Mouse (Mus musculus): Measurements from ENCODE around the gene Hoxa6.

Gene Hoxa6

GRCm38 (mm10) chr6:52215070-52215469 is 6.5 kb upstream of the Hoxa6 start:
- CTCF ChIA-PET: interaction anchor here in 1 of 4 experiments (1.3 kb wide), 1 partner anchor 30 kb away, joined by 4 read pairs; the partner anchor contains the start of gene Hoxa11
- POLR2A ChIA-PET: interaction anchor here in 1 of 4 experiments (1.2 to 1.4 kb wide), 3 partner anchors 11 to 37 kb away, joined by 3 to 4 read pairs (median 3); partner anchors contain the start of gene Hoxa11

GRCm38 (mm10) chr6:52214271-52214670 is 5.7 kb upstream of the Hoxa6 start:
- ChIA-PET CTCF (interaction anchor here in 1 of 4 experiments (1.3 kb wide), 1 partner anchor 31 kb away, joined by 4 read pairs; the partner anchor contains the start of gene Hoxa11), POLR2A (interaction anchor here in 1 of 4 experiments (0.9 to 2.1 kb wide), 6 partner anchors 10 to 559 kb away, joined by 3 to 7 read pairs (median 4); partner anchors contain the start of genes Hoxa11 and Hoxa5)

- CTCF ChIA-PET: interaction anchor here (0.8 to 1.9 kb wide), 4 partner anchors 8 to 27 kb away, joined by 3 to 10 read pairs (median 4); partner anchors contain the start of genes Hoxa7 (in 3 of the 4) and Hoxa10 (in 1 of the 4)
- POLR2A ChIA-PET: interaction anchor here in 3 of 4 experiments (0.5 to 2.1 kb wide), 10 partner anchors 9 to 558 kb away, joined by 3 to 7 read pairs (median 4); partner anchors contain the start of genes 5730596B20Rik (in 1 of the 3) and Hoxa5 (in 1 of the 3)
Measured at GRCm38 (mm10) chr6:52213119-52213986, 4.8 kb upstream of the Hoxa6 start, which contains the start of the genes Hoxa3 and Gm28308. Gene Hoxa3 (minus strand): TSS chr6:52213336. Gene Gm28308 (minus strand): TSS chr6:52213339.

- CTCF ChIA-PET: interaction anchor here in 3 of 4 experiments (0.8 to 1.9 kb wide), 7 partner anchors 9 to 94 kb away, joined by 3 to 10 read pairs (median 4); partner anchors contain the start of genes Hoxa7 (in 2 of the 3) and Hoxa10 (in 1 of the 3)
- POLR2A ChIA-PET: interaction anchor here in 2 of 4 experiments (0.5 to 2.1 kb wide), 6 partner anchors 8 to 52 kb away, joined by 3 to 7 read pairs (median 4); partner anchors contain the start of genes 5730596B20Rik (in 1 of the 2) and Hoxa5 (in 1 of the 2)
Measured at GRCm38 (mm10) chr6:52212556-52213118, 4.1 kb upstream of the Hoxa6 start.

GRCm38 (mm10) chr6:52211961-52212360 is 3.4 kb upstream of the Hoxa6 start:
- CTCF ChIA-PET: interaction anchor here in 3 of 4 experiments (0.7 to 3.4 kb wide), 20 partner anchors 8 to 620 kb away, joined by 3 to 40 read pairs (median 5); partner anchors contain the start of genes Hoxa7 (in 3 of the 3), Hoxa10 (in 2 of the 3) and Hoxa4 (in 1 of the 3)

GRCm38 (mm10) chr6:52211170-52211935 is 2.8 kb upstream of the Hoxa6 start:
- ChIA-PET CTCF (interaction anchor here (0.5 to 3.4 kb wide), 26 partner anchors 9 to 931 kb away, joined by 3 to 40 read pairs (median 4); partner anchors contain the start of genes Hoxa7 (in 3 of the 4), Hoxa10 (in 2 of the 4), Hoxa11 (in 1 of the 4) and Hoxa4 (in 1 of the 4)), POLR2A (interaction anchor here in 3 of 4 experiments (0.7 to 1.7 kb wide), 11 partner anchors 9 to 36 kb away, joined by 3 to 13 read pairs (median 3); partner anchors contain the start of genes 5730596B20Rik (in 2 of the 3), Hoxa10 (in 2 of the 3) and Hoxa7 (in 2 of the 3))

More at GRCm38 (mm10) chr6:52211961-52212360, 3.4 kb upstream of the Hoxa6 start:
- POLR2A ChIA-PET: interaction anchor here in 2 of 4 experiments (0.7 to 1.7 kb wide), 9 partner anchors 9 to 35 kb away, joined by 3 to 13 read pairs (median 4); partner anchors contain the start of genes Hoxa10 (in 2 of the 2), Hoxa7 (in 2 of the 2) and 5730596B20Rik (in 1 of the 2)

GRCm38 (mm10) chr6:52209685-52210046 is 1.1 kb upstream of the Hoxa6 start:
- ChIA-PET POLR2A (no interaction called here), CTCF (interaction anchor here in 1 of 4 experiments (3.4 kb wide), 1 partner anchor 12 kb away, joined by 40 read pairs; the partner anchor contains the start of gene Hoxa7)

GRCm38 (mm10) chr6:52208868-52209684 is 554 bp upstream of the Hoxa6 start:
- POLR2A ChIA-PET: interaction anchor here in 1 of 4 experiments (1.0 kb wide), 1 partner anchor 13 kb away, joined by 3 read pairs; no protein-coding TSS in a partner anchor
- CTCF ChIA-PET: interaction anchor here in 2 of 4 experiments (0.6 to 3.4 kb wide), 2 partner anchors 12 to 172 kb away, joined by 4 to 40 read pairs; partner anchors contain the start of gene Hoxa7 (in 1 of the 2)

- ChIA-PET POLR2A (no interaction called here), CTCF (no interaction called here)
Measured at GRCm38 (mm10) chr6:52207684-52207976, 892 bp downstream of the Hoxa6 start.

- ChIA-PET POLR2A (no interaction called here), CTCF (interaction anchor here in 1 of 4 experiments (1.0 to 1.5 kb wide), 2 partner anchors 11 to 43 kb away, joined by 3 to 4 read pairs; no protein-coding TSS in a partner anchor)
Measured at GRCm38 (mm10) chr6:52206882-52207683, 1.4 kb downstream of the Hoxa6 start.

- CTCF ChIA-PET: interaction anchor here in 2 of 4 experiments (0.6 to 2.1 kb wide), 10 partner anchors 12 to 825 kb away, joined by 3 to 5 read pairs (median 4); partner anchors contain the start of genes 5730596B20Rik (in 1 of the 2), Hoxa10 (in 1 of the 2) and Hoxa7 (in 1 of the 2)
- POLR2A ChIA-PET: interaction anchor here in 1 of 4 experiments (0.8 to 4.2 kb wide), 5 partner anchors 11 to 33 kb away, joined by 3 to 29 read pairs (median 3); no protein-coding TSS in a partner anchor
Measured at GRCm38 (mm10) chr6:52205638-52206621, 2.6 kb downstream of the Hoxa6 start.

GRCm38 (mm10) chr6:52205221-52205620 is 3.3 kb downstream of the Hoxa6 start:
- POLR2A ChIA-PET: interaction anchor here in 1 of 4 experiments (0.8 to 4.2 kb wide), 5 partner anchors 10 to 32 kb away, joined by 3 to 29 read pairs (median 3); no protein-coding TSS in a partner anchor
- CTCF ChIA-PET: interaction anchor here in 2 of 4 experiments (0.5 to 2.1 kb wide), 10 partner anchors 12 to 824 kb away, joined by 3 to 5 read pairs (median 4); partner anchors contain the start of genes 5730596B20Rik (in 1 of the 2), Hoxa10 (in 1 of the 2) and Hoxa7 (in 1 of the 2)

GRCm38 (mm10) chr6:52204050-52204752 is 4.3 kb downstream of the Hoxa6 start, which contains the start of gene Hoxa5:
Gene Hoxa5 (minus strand): TSS chr6:52204587.
- CTCF ChIA-PET: interaction anchor here in 3 of 4 experiments (0.8 to 2.1 kb wide), 10 partner anchors 9 to 611 kb away, joined by 3 to 8 read pairs (median 4); partner anchors contain the start of gene Hoxa7 (in 2 of the 3)
- POLR2A ChIA-PET: interaction anchor here in 2 of 4 experiments (0.6 to 4.2 kb wide), 6 partner anchors 9 to 62 kb away, joined by 3 to 29 read pairs (median 4); partner anchors contain the start of genes Gm28308 (in 1 of the 2) and Hoxa3 (in 1 of the 2)

Measured in embryonic stem cell, embryonic (primary cell).